Mouse (Mus musculus) layer of hippocampus, adult 6 months (tissue): ENCODE results near the gene Rps12-ps3. TPM values are rescaled to one million over a fixed set of nuclear protein-coding genes. Genes with fewer than 3 reads are reported as not detected.

Experiments
- long read RNA-seq, 2 experiments: library from polyadenylated mRNA; unstranded; transcript quantifications; one replicate each; pipeline ENCODE4 v2.0.0; 2019 to 2020
- polyA plus RNA-seq: library from polyadenylated mRNA; unstranded; fragments of <200 nt; fragmentation: Nextera tagmentation; gene quantifications from 2 replicates; pipeline ENCODE4 v1.2.3, GENCODE M21; 2021

The Rps12-ps3 gene
- 12.8 and 13.8 TPM in 2 replicates for polyA plus RNA-seq
- long read RNA-seq, experiment 1, transcript Rps12-ps3-201 (1 exons, 494 nt) = major isoform, 133 of 133 reads
- long read RNA-seq, experiment 1, partial matches to known transcripts = 0 of 133 reads
- long read RNA-seq, experiment 1, other reads (novel, unspliced or antisense) = 0 of 133 reads
- long read RNA-seq, experiment 2, transcript Rps12-ps3-201 (1 exons, 494 nt) = major isoform, 5 of 5 reads
- long read RNA-seq, experiment 2, partial matches to known transcripts = 0 of 5 reads
- long read RNA-seq, experiment 2, other reads (novel, unspliced or antisense) = 0 of 5 reads

GRCm38 (mm10) chr19:59321990-59322389 lies at the start of gene Rps12-ps3:
Gene Rps12-ps3, plus strand, starts transcription at chr19:59322290.

GRCm38 (mm10) chr19:59345658-59346283 lies 23.7 kb downstream of the Rps12-ps3 start, which contains the start of gene Pdzd8:
Gene Pdzd8, minus strand, starts transcription at chr19:59345780.

Other genes with a start within 250 kb of the Rps12-ps3 start
- 2.8 and 2.9 TPM in 2 replicates for gene Shtn1, start 246.2 kb upstream of the Rps12-ps3 start, polyA plus RNA-seq
- gene Vax1, start 152.2 kb upstream of the Rps12-ps3 start, polyA plus RNA-seq = 0.14 TPM in 1 of 2 replicates, not detected in the other
- not detected in 2 replicates for gene Kcnk18, start 103.1 kb upstream of the Rps12-ps3 start, polyA plus RNA-seq
- 2.9 and 6.4 TPM in 2 replicates for gene Slc18a2, start 61.4 kb upstream of the Rps12-ps3 start, polyA plus RNA-seq
- gene Pdzd8, start 23.5 kb downstream of the Rps12-ps3 start, polyA plus RNA-seq = 4.6 TPM in 2 replicates
- 4.5 and 5.1 TPM in 2 replicates for gene Emx2, start 136.1 kb downstream of the Rps12-ps3 start, polyA plus RNA-seq